Mouse (Mus musculus): ENCODE measurements around the gene Stub1.

GRCm38 (mm10) chr17:25828712-25829557 lies 4.3 kb downstream of the Stub1 start, which contains the start of gene Jmjd8:
- peak; percentile 74 for TF ChIP-seq POLR2A (IDR thresholded peaks at IDR 0.05; ENCODE audit: insufficient read length, low read depth)
- TF ChIP-seq POLR2AphosphoS2 (IDR thresholded peaks at IDR 0.05; ENCODE audit: insufficient read length, low read depth), result peak; percentile 74
